Mouse (Mus musculus) large intestine, adult 2 months (tissue): ENCODE measurements at regions not wholly inside any gene's neighbourhood (a gene's known extent, or its start where the extent isn't known, plus 50 kb on each side); places are given as distances from the start of the nearest gene placed in this dataset.
"Not testable (repeated sequence)": the region's sequence is repeated elsewhere in the genome, so short reads cannot be mapped to it uniquely, and the experiment has no call there.

Experiments
- DNase-seq: peaks from one replicate; pipeline ENCODE4 v3.0.0-alpha.2; 2012; ENCODE audit warnings: low read depth, low spot score
- WGBS: fragments of 180-500 bp; shearing (Covaris S2); methylation state at CpG from one replicate; pipeline ENCODE4 v1.1.7; 2018; 5-methylcytosine and 5-hydroxymethylcytosine counted together

GRCm38 (mm10) chr4:81669181-81669580, 226.6 kb upstream of the Mpdz start:
- DNase-seq: no peak
- 4% methylated on average over 3 of the region's 3 CpGs for WGBS

GRCm38 (mm10) chr4:81661096-81661495, 218.5 kb upstream of the Mpdz start:
- DNase-seq: no peak

- no peak for DNase-seq
- WGBS: 53% methylated on average over 3 of the region's 3 CpGs
Observed at GRCm38 (mm10) chr4:81628496-81628828, 185.8 kb upstream of the Mpdz start.

GRCm38 (mm10) chr4:81627714-81628495, 185.3 kb upstream of the Mpdz start:
- WGBS: 71% methylated on average over 12 of the region's 12 CpGs
- no peak for DNase-seq

- DNase-seq: no peak
- whole genome bisulfite sequencing: 24% methylated on average over 10 of the region's 10 CpGs
Observed at GRCm38 (mm10) chr4:81625348-81625934, 182.8 kb upstream of the Mpdz start.

- DNase-seq: no peak
- 93% methylated on average over 4 of the region's 4 CpGs for WGBS
Observed at GRCm38 (mm10) chr4:81624111-81624510, 181.5 kb upstream of the Mpdz start.

- DNase-seq: no peak
- 78% methylated on average over 8 of the region's 8 CpGs for WGBS
Observed at GRCm38 (mm10) chr4:81621391-81622137, 178.9 kb upstream of the Mpdz start.

- WGBS: 42% methylated on average over 5 of the region's 5 CpGs
- no peak for DNase-seq
Observed at GRCm38 (mm10) chr4:81617191-81617590, 174.6 kb upstream of the Mpdz start.

GRCm38 (mm10) chr4:81611191-81611590, 168.6 kb upstream of the Mpdz start:
- 65% methylated on average over 2 of the region's 2 CpGs for WGBS
- DNase-seq: no peak

GRCm38 (mm10) chr4:81600396-81600795, 157.8 kb upstream of the Mpdz start:
- DNase-seq: no peak
- 87% methylated on average over 5 of the region's 5 CpGs for WGBS

GRCm38 (mm10) chr4:81597390-81597789, 154.8 kb upstream of the Mpdz start:
- no peak for DNase-seq
- 76% methylated on average over 4 of the region's 4 CpGs for WGBS

- WGBS: 87% methylated on average over 3 of the region's 3 CpGs
- DNase-seq: not testable (repeated sequence)
Observed at GRCm38 (mm10) chr4:81593431-81593830, 150.8 kb upstream of the Mpdz start.

- no peak for DNase-seq
- 31% methylated on average over 2 of the region's 2 CpGs for WGBS
Observed at GRCm38 (mm10) chr4:81582546-81582945, 139.9 kb upstream of the Mpdz start.

- WGBS: 66% methylated on average over 8 of the region's 8 CpGs
Observed at GRCm38 (mm10) chr4:81580553-81580952, 137.9 kb upstream of the Mpdz start.

GRCm38 (mm10) chr4:81579389-81580110, 136.9 kb upstream of the Mpdz start:
- DNase-seq: no peak
- 71% methylated on average over 8 of the region's 8 CpGs for WGBS

More at GRCm38 (mm10) chr4:81580553-81580952, 137.9 kb upstream of the Mpdz start:
- DNase-seq: no peak

GRCm38 (mm10) chr4:81578981-81579380, 136.4 kb upstream of the Mpdz start:
- 64% methylated on average over 6 of the region's 6 CpGs for WGBS
- no peak for DNase-seq

- WGBS: 55% methylated on average over 5 of the region's 5 CpGs
- DNase-seq: no peak
Observed at GRCm38 (mm10) chr4:81573771-81574170, 131.2 kb upstream of the Mpdz start.

GRCm38 (mm10) chr4:81570736-81571135, 128.1 kb upstream of the Mpdz start:
- no peak for DNase-seq
- WGBS: 74% methylated on average over 4 of the region's 4 CpGs

- WGBS: 76% methylated on average over 3 of the region's 3 CpGs
- no peak for DNase-seq
Observed at GRCm38 (mm10) chr4:81569531-81569930, 126.9 kb upstream of the Mpdz start.

- no peak for DNase-seq
- WGBS: 81% methylated on average over 6 of the region's 6 CpGs
Observed at GRCm38 (mm10) chr4:81568404-81568803, 125.8 kb upstream of the Mpdz start.
